Mouse (Mus musculus) E14TG2a.4 (cell line): ENCODE measurements around the gene Tns2.

ENCODE experiments used
- H3K27me3 ChIP-seq: 2 replicates; pipeline ENCODE4 v1.6.1; 2014; ENCODE audit warnings: low read length, control low read depth; ENCODE audit not compliant: insufficient read depth
- H3K36me3 ChIP-seq: 2 replicates; pipeline ENCODE4 v1.6.1; 2014; ENCODE audit warnings: low read length, control low read depth; ENCODE audit not compliant: insufficient read depth
- H3K4me1 ChIP-seq: replicated peaks from 2 replicates; pipeline ENCODE4 v1.6.1; 2014; ENCODE audit warnings: low read depth, low read length, control low read depth
- H3K4me3 ChIP-seq: replicated peaks from 2 replicates; pipeline ENCODE4 v1.5.1; 2014; ENCODE audit warnings: mild to moderate bottlenecking, low read length
- H3K9me3 ChIP-seq: 2 replicates; pipeline ENCODE4 v1.6.1; 2014; ENCODE audit warnings: low read length, control low read depth
- CTCF ChIP-seq: conservative IDR thresholded peaks from 2 replicates; pipeline ENCODE4 v1.5.1; 2014; ENCODE audit warnings: low read length
- NANOG ChIP-seq: IDR thresholded peaks from 2 replicates; pipeline ENCODE4 v1.6.1; 2014; ENCODE audit warnings: borderline replicate concordance, low read length, mixed read lengths
- POU5F1 ChIP-seq: IDR thresholded peaks from 2 replicates; pipeline ENCODE4 v1.6.1; 2014; ENCODE audit warnings: low read length, borderline replicate concordance

The Tns2 gene

GRCm38 (mm10) chr15:102100161-102100981 lies at the start of gene Tns2:
Gene Tns2 (plus strand): TSS chr15:102100413.
- no peak for TF ChIP-seq POU5F1
- no peak for TF ChIP-seq CTCF
- TF ChIP-seq NANOG = no peak
- Histone ChIP-seq H3K4me1 (peaks cover 83% of the 10 kb centered on the region), H3K27me3 (peaks cover 42% of the 10 kb centered on the region), H3K4me3 (peak within 1 kb of the TSS; percentile 84), H3K36me3 (peaks cover 42% of the 10 kb centered on the region), H3K9me3 (no peaks in the 10 kb centered on the region)

- no peak for TF ChIP-seq CTCF
- H3K4me3 ChIP-seq = peak overlapping the region; percentile 79
- H3K27me3 ChIP-seq = peaks cover 17% of the 10 kb centered on the region
- no peaks in the 10 kb centered on the region for H3K36me3 ChIP-seq
- H3K4me1 ChIP-seq = peaks cover 3% of the 10 kb centered on the region; the same call in 1 of the 2 replicates
- H3K9me3 ChIP-seq = no peaks in the 10 kb centered on the region
Measured at GRCm38 (mm10) chr15:102051920-102052683, 48.1 kb upstream of the Tns2 start.

DNA sequence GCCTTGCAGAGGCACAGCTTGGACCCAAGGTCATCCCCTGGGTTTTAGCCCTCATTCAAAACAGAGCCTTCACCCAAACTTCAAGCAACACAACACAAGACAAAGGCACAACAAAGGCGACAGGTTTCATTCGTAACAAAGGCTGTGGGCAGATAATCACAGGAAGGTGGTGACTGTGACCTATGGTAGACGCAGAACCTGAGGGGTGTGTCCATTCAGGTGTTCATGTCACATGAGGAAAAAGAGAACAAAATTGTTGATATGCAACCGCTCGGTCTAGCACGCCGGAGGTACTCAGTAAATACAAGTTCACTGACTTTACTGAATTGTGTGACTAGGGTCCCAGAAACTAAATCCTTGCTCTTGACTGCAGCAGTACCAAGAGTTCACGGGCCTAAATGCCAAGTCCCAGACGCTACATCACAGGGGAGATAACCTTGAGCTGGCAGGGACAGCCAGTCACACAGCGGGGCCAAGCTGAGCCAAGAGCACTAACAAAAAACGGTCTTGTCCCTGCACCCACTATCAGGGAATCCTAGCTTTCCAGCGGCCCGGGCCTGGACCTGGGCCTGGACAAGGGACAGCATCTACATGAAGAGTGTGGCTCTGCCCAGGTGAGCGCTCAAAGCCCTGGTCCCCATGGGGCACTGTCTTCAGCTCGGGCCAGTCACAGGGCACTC lies 43.6 kb upstream of the Tns2 start:
- TF ChIP-seq POU5F1 = no peak

DNA sequence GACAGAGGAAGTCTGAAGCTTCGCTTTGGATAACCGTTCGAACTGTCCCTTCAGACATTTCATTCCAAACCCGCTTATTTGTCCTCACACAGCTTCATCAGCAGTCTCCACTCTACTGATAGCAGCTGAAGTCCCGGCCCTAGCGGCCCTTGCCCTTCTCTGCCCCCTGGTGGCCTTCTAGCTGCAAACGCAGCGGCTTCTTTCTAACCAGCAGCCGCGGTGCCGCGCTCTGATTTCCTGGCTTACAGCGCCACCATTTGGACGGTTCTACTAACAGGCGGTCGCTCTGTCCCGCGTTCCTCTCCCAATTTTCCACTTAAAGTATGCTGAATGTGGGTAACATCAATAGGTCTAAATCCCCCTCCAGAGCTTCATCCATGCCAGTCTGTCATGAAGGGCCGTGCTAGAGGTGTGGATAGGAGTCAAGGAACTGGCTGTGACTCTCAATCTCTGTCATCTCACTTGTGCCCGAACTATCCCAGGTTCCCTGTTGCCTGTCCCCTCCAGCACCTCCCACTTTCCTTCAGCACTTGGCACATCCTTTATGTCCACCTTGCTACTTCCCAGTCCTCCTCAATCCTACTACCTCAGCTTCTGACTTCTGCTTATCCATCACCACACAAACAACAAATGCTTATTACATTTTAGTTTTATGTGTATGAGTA lies 34.4 kb upstream of the Tns2 start:
- Histone ChIP-seq H3K27me3 (peaks cover 20% of the 10 kb centered on the region), H3K36me3 (no peaks in the 10 kb centered on the region), H3K4me1 (peaks cover 35% of the 10 kb centered on the region), H3K9me3 (no peaks in the 10 kb centered on the region), H3K4me3 (no peak overlapping the region)
- TF ChIP-seq POU5F1 (no peak), CTCF (peak; percentile 80)

More for the DNA sequence above, 43.6 kb upstream of the Tns2 start:
- H3K9me3 ChIP-seq = no peaks in the 10 kb centered on the region
- no peaks in the 10 kb centered on the region for H3K36me3 ChIP-seq
- H3K4me3 ChIP-seq = no peak overlapping the region
- H3K4me1 ChIP-seq = peaks cover 3% of the 10 kb centered on the region; the same call in 1 of the 2 replicates
- H3K27me3 ChIP-seq = peaks cover 9% of the 10 kb centered on the region

- TF ChIP-seq POU5F1 (no peak), NANOG (no peak), CTCF (no peak)
- H3K27me3 ChIP-seq = peaks cover 13% of the 10 kb centered on the region
- peaks cover 12% of the 10 kb centered on the region for H3K36me3 ChIP-seq
- H3K4me3 ChIP-seq = no peak overlapping the region
- H3K4me1 ChIP-seq = peaks cover 36% of the 10 kb centered on the region
- H3K9me3 ChIP-seq = no peaks in the 10 kb centered on the region
Measured at GRCm38 (mm10) chr15:102070476-102071467, 29.4 kb upstream of the Tns2 start.

DNA sequence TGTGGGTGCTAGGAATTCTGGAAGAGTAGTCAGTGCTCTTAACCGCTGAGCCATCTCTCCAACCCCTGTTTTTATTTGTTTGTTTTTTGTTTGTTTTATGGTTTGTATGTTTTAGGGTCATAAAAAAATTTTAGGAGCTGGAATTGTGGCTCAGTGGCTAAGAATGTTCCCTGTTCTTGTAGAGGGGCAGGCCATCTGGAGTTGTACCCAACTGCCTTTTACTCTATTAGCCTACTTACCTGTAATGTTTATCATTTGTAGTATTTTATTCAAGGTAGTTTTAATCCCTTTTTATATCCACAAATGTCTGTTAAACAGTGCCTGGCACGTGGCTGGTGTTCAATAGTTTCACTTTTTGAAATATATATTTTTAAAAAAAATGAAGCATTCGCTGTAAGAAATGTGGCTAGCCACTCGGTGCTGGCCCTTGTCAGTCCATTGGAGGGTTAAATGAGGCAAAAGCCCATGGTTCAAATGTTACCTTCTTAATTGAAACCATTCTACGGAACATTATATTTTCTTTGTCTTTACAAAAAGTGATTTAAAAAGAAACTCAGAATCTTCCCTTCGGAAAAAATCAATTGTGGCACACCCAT lies 27.2 kb upstream of the Tns2 start:
- peaks cover 29% of the 10 kb centered on the region for H3K36me3 ChIP-seq

GRCm38 (mm10) chr15:102073559-102074069 lies 26.6 kb upstream of the Tns2 start, which contains the start of gene Eif4b:
Gene Eif4b (plus strand): TSS chr15:102073773.
- TF ChIP-seq CTCF (no peak), NANOG (no peak), POU5F1 (no peak)
- H3K4me1 ChIP-seq = peaks cover 52% of the 10 kb centered on the region
- peak within 1 kb of the TSS; percentile 99 for H3K4me3 ChIP-seq
- 0 out of 2 replicates have a peak, but pooled peaks cover 2% of the 10 kb centered on the region for H3K27me3 ChIP-seq
- no peaks in the 10 kb centered on the region for H3K9me3 ChIP-seq
- H3K36me3 ChIP-seq = peaks cover 33% of the 10 kb centered on the region

More for the DNA sequence above, 27.2 kb upstream of the Tns2 start:
- H3K4me1 ChIP-seq = peaks cover 47% of the 10 kb centered on the region
- 0 out of 2 replicates have a peak, but pooled peaks cover 2% of the 10 kb centered on the region for H3K27me3 ChIP-seq
- TF ChIP-seq NANOG (no peak), CTCF (no peak)
- peak overlapping the region; percentile 99 for H3K4me3 ChIP-seq
- H3K9me3 ChIP-seq = no peaks in the 10 kb centered on the region
